Mouse (Mus musculus): ENCODE results near the gene Cfap97d2. TPM values are rescaled to one million over a fixed set of nuclear protein-coding genes. Genes with fewer than 3 reads are reported as not detected.

Gene Cfap97d2
- polyA plus RNA-seq, 1 experiment = 0.02 TPM

DNA sequence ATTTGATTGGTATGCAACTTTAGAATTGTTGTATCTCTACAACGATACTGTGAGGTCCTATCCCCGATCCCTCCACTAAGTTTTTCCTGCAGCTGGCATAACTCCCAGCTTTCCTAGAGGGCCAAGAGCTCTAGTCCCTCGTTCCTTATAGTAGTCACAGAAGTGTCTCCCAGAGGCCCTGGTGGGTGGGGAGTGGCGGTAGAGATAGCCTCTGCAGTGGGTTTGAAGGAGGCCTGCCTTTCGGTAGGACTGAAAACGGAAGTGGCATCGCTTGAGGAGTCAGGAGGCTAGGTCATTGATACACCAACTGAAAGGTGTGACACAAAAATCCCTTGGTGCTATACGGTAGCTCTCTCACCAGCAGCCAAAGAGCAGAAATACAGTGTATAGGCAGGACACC, 27.5 kb upstream of the Cfap97d2 start:
- peak overlapping the region; percentile 96 for H3K4me2 ChIP-seq (ENCODE audit: low read depth)
- TF ChIP-seq MYOD1 (IDR thresholded peaks at IDR 0.05; ENCODE audit: control insufficient read depth in 1 of 3, insufficient read length in 2 of 3, low read depth in 2 of 3) (no peak), POLR2A (IDR thresholded peaks at IDR 0.05; ENCODE audit: insufficient read length, low read depth) (no peak), TCF12 (IDR thresholded peaks at IDR 0.05; ENCODE audit: insufficient read depth, poor library complexity, severe bottlenecking) (no peak), E2F4 (IDR thresholded peaks at IDR 0.05; ENCODE audit: insufficient read depth) (no peak), USF1 (IDR thresholded peaks at IDR 0.05; ENCODE audit: low read depth) (no peak), SRF (IDR thresholded peaks at IDR 0.05; ENCODE audit: control insufficient read depth, insufficient read length, low read depth) (no peak), TCF3 (IDR thresholded peaks at IDR 0.05; ENCODE audit: insufficient read length, low read depth) (no peak)
- no peak overlapping the region for H3ac ChIP-seq (ENCODE audit: control insufficient read depth, insufficient read length)
- no peaks in the 10 kb centered on the region for H3K36me3 ChIP-seq (ENCODE audit: control insufficient read depth, insufficient read depth)
- peak overlapping the region; percentile 70 for H3K4me3 ChIP-seq
- peaks cover 29% of the 10 kb centered on the region for H3K79me2 ChIP-seq (ENCODE audit: control insufficient read depth, insufficient read depth)
- no peaks in the 10 kb centered on the region for H3K27me3 ChIP-seq (ENCODE audit: control insufficient read depth, insufficient read depth, insufficient read length)

DNA sequence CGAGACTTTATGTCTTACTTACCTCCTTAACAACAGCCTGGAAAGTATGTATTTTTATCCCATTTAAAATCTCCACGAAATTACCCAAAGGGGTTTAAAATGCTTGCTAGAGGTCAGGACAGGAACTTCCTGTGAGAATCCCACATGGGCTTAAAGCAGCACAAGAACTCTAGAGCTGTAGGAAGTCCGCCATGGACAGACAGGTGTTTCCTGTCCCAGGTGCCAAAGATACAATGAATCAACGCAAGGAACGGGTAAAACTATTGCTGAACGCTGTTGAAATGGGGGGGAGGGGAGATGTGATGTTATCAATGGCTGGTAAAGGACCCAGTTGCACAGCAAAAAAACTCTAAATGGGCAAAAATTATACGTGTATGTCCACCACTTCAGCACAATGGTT, 21.6 kb upstream of the Cfap97d2 start:
- Histone ChIP-seq H3K79me2 (ENCODE audit: control insufficient read depth, insufficient read depth) (no peaks in the 10 kb centered on the region), H3K4me2 (ENCODE audit: low read depth) (no peak overlapping the region), H3K36me3 (ENCODE audit: control insufficient read depth, insufficient read depth) (no peaks in the 10 kb centered on the region), H3ac (ENCODE audit: control insufficient read depth, insufficient read length) (no peak overlapping the region), H3K4me3 (no peak overlapping the region), H3K27me3 (ENCODE audit: control insufficient read depth, insufficient read depth, insufficient read length) (no peaks in the 10 kb centered on the region)
- TF ChIP-seq SRF (IDR thresholded peaks at IDR 0.05; ENCODE audit: control insufficient read depth, insufficient read length, low read depth) (no peak), MYOG (IDR thresholded peaks at IDR 0.05; ENCODE audit: control insufficient read depth in 1 of 3, insufficient read depth in 1 of 3, insufficient read length in 2 of 3, low read depth in 2 of 3) (no peak), MYOD1 (IDR thresholded peaks at IDR 0.05; ENCODE audit: control insufficient read depth in 1 of 3, insufficient read length in 2 of 3, low read depth in 2 of 3) (no peak), E2F4 (IDR thresholded peaks at IDR 0.05; ENCODE audit: insufficient read depth) (no peak), CEBPB (IDR thresholded peaks at IDR 0.05; ENCODE audit: insufficient read depth, poor library complexity, severe bottlenecking) (no peak), USF1 (IDR thresholded peaks at IDR 0.05; ENCODE audit: low read depth) (no peak), REST (IDR thresholded peaks at IDR 0.05; ENCODE audit: insufficient read depth, insufficient read length) (no peak), POLR2AphosphoS2 (IDR thresholded peaks at IDR 0.05; ENCODE audit: insufficient read length, low read depth) (no peak), MAX (IDR thresholded peaks at IDR 0.05; ENCODE audit: low read depth) (no peak), POLR2A (IDR thresholded peaks at IDR 0.05; ENCODE audit: insufficient read length, low read depth) (no peak), TCF3 (IDR thresholded peaks at IDR 0.05; ENCODE audit: insufficient read length, low read depth) (no peak), TCF12 (IDR thresholded peaks at IDR 0.05; ENCODE audit: insufficient read depth, poor library complexity, severe bottlenecking) (no peak)

DNA sequence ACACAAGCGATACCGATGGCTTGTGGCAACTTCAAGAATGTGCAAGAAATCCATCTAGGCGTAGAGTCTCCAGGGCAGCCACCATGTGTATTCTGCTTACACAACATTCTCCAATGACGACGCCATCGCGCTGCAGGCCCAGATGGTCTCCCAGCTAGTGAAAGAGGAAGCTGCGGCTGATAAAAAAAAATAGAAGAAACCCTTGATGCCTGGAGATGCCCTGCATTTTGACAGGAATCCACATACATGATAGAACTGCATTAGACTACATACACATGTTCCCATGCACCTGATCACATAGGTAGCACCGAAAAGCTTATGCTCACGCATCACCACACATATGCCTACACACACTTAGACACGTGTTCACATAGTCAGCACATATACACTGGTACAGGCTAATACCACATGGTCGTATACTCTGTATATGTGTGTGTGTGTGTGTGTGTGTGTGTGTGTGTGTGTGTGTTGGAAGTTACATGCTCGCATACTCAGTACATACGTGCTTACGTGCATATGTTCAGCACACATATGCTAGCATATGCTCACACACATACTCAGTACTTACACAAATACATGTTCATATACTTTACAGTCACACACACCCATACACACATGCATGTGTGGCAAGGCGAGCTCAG, 19.9 kb upstream of the Cfap97d2 start:
- H3K4me3 ChIP-seq = no peak overlapping the region
- no peak for TF ChIP-seq MYOG (IDR thresholded peaks at IDR 0.05; ENCODE audit: control insufficient read depth in 1 of 3, insufficient read depth in 1 of 3, insufficient read length in 2 of 3, low read depth in 2 of 3)
- no peak for TF ChIP-seq E2F4 (IDR thresholded peaks at IDR 0.05; ENCODE audit: insufficient read depth)
- TF ChIP-seq TCF3 (IDR thresholded peaks at IDR 0.05; ENCODE audit: insufficient read length, low read depth) = no peak
- TF ChIP-seq USF1 (IDR thresholded peaks at IDR 0.05; ENCODE audit: low read depth) = no peak
- TF ChIP-seq REST (IDR thresholded peaks at IDR 0.05; ENCODE audit: insufficient read depth, insufficient read length) = no peak
- TF ChIP-seq CEBPB (IDR thresholded peaks at IDR 0.05; ENCODE audit: insufficient read depth, poor library complexity, severe bottlenecking) = no peak
- TF ChIP-seq MAX (IDR thresholded peaks at IDR 0.05; ENCODE audit: low read depth) = no peak
- no peak for TF ChIP-seq POLR2A (IDR thresholded peaks at IDR 0.05; ENCODE audit: insufficient read length, low read depth)
- TF ChIP-seq MYOD1 (IDR thresholded peaks at IDR 0.05; ENCODE audit: control insufficient read depth in 1 of 3, insufficient read length in 2 of 3, low read depth in 2 of 3) = no peak
- no peak for TF ChIP-seq POLR2AphosphoS2 (IDR thresholded peaks at IDR 0.05; ENCODE audit: insufficient read length, low read depth)
- no peak for TF ChIP-seq SRF (IDR thresholded peaks at IDR 0.05; ENCODE audit: control insufficient read depth, insufficient read length, low read depth)
- no peak for TF ChIP-seq TCF12 (IDR thresholded peaks at IDR 0.05; ENCODE audit: insufficient read depth, poor library complexity, severe bottlenecking)
- H3K36me3 ChIP-seq (ENCODE audit: control insufficient read depth, insufficient read depth) = no peaks in the 10 kb centered on the region
- no peak overlapping the region for H3ac ChIP-seq (ENCODE audit: control insufficient read depth, insufficient read length)
- no peaks in the 10 kb centered on the region for H3K27me3 ChIP-seq (ENCODE audit: control insufficient read depth, insufficient read depth, insufficient read length)
- H3K4me2 ChIP-seq (ENCODE audit: low read depth) = no peak overlapping the region
- no peaks in the 10 kb centered on the region for H3K79me2 ChIP-seq (ENCODE audit: control insufficient read depth, insufficient read depth)

DNA sequence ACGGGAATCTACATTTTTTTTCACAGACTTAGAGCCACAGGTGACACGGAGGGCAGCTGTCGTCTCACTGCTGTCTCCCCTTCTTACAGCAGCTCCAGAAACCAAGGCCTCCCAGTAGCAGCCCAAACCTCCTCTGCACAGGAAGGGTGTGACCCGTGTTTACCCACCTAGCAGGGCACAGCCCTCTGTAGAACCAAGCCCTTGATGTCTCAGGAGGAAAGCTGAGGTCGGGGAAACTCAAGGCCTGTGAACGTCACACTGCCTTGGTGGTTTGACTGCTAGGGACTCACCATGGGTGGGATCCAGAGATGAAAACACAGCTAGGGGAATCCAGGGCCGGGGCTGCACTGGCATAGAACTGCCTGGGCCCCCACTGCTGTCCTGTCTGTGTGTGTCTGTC, 19.3 kb upstream of the Cfap97d2 start:
- Histone ChIP-seq H3K4me2 (ENCODE audit: low read depth) (no peak overlapping the region), H3K79me2 (ENCODE audit: control insufficient read depth, insufficient read depth) (no peaks in the 10 kb centered on the region), H3K27me3 (ENCODE audit: control insufficient read depth, insufficient read depth, insufficient read length) (no peaks in the 10 kb centered on the region), H3ac (ENCODE audit: control insufficient read depth, insufficient read length) (no peak overlapping the region), H3K4me3 (no peak overlapping the region), H3K36me3 (ENCODE audit: control insufficient read depth, insufficient read depth) (no peaks in the 10 kb centered on the region)
- TF ChIP-seq CEBPB (IDR thresholded peaks at IDR 0.05; ENCODE audit: insufficient read depth, poor library complexity, severe bottlenecking) (no peak), POLR2AphosphoS2 (IDR thresholded peaks at IDR 0.05; ENCODE audit: insufficient read length, low read depth) (no peak), MYOD1 (IDR thresholded peaks at IDR 0.05; ENCODE audit: control insufficient read depth in 1 of 3, insufficient read length in 2 of 3, low read depth in 2 of 3) (no peak), TCF12 (IDR thresholded peaks at IDR 0.05; ENCODE audit: insufficient read depth, poor library complexity, severe bottlenecking) (no peak), MAX (IDR thresholded peaks at IDR 0.05; ENCODE audit: low read depth) (no peak), TCF3 (IDR thresholded peaks at IDR 0.05; ENCODE audit: insufficient read length, low read depth) (no peak), REST (IDR thresholded peaks at IDR 0.05; ENCODE audit: insufficient read depth, insufficient read length) (no peak), E2F4 (IDR thresholded peaks at IDR 0.05; ENCODE audit: insufficient read depth) (no peak), MYOG (IDR thresholded peaks at IDR 0.05; ENCODE audit: control insufficient read depth in 1 of 3, insufficient read depth in 1 of 3, insufficient read length in 2 of 3, low read depth in 2 of 3) (no peak), POLR2A (IDR thresholded peaks at IDR 0.05; ENCODE audit: insufficient read length, low read depth) (no peak), SRF (IDR thresholded peaks at IDR 0.05; ENCODE audit: control insufficient read depth, insufficient read length, low read depth) (no peak), USF1 (IDR thresholded peaks at IDR 0.05; ENCODE audit: low read depth) (no peak)
